Mouse (Mus musculus) CH12.LX (cell line): ENCODE data around the gene Fibcd1. TPM values are rescaled to one million over a fixed set of nuclear protein-coding genes. Genes with fewer than 3 reads are reported as not detected.

Experiments
- DNase-seq: peaks from one replicate; pipeline ENCODE4 v3.0.0-alpha.2; 2013; ENCODE audit errors: extremely low read depth
- H3K27ac ChIP-seq: 2 replicates; pipeline ENCODE4 v1.5.1; 2012; ENCODE audit warnings: low read depth, mild to moderate bottlenecking, control low read depth, moderate library complexity; ENCODE audit not compliant: insufficient read depth
- H3K27me3 ChIP-seq: replicated peaks from 2 replicates; pipeline ENCODE3; 2012; ENCODE audit warnings: inconsistent platforms
- H3K36me3 ChIP-seq, 2 experiments: replicated peaks in 1 of 2; 2 replicates each; pipeline versions ENCODE3 to v1.6.1; 2012; ENCODE audit warnings: inconsistent platforms in 1 of 2, low read length in 1 of 2, mild to moderate bottlenecking in 1 of 2, mixed read lengths in 1 of 2, moderate library complexity in 1 of 2; ENCODE audit not compliant: control insufficient read depth in 1 of 2, insufficient read depth in 1 of 2
- H3K4me1 ChIP-seq, 2 experiments: 2 replicates each; pipeline ENCODE4 v1.6.1; 2012; ENCODE audit warnings: inconsistent platforms in 1 of 2, moderate library complexity in 1 of 2; ENCODE audit not compliant: insufficient read depth in 2 of 2, control insufficient read depth in 1 of 2
- H3K4me2 ChIP-seq: 2 replicates; pipeline ENCODE4 v1.6.1; 2012; ENCODE audit warnings: low read depth, mild to moderate bottlenecking, control low read depth; ENCODE audit not compliant: poor library complexity, insufficient read depth, severe bottlenecking
- H3K4me3 ChIP-seq, 3 experiments: fragments of 150-350 bp in 1 of 3; sonication (generic) in 1 of 3; replicated peaks in 1 of 3; 2 replicates each; pipeline versions ENCODE3 to v1.5.1; 2011 to 2012; ENCODE audit warnings: low read depth in 2 of 3, low read length in 2 of 3, mild to moderate bottlenecking in 2 of 3, moderate library complexity in 2 of 3, control low read depth in 1 of 3, improper control_type of control experiment in 1 of 3, inconsistent platforms in 1 of 3, mixed read lengths in 1 of 3; ENCODE audit not compliant: poor library complexity in 1 of 3
- H3K79me2 ChIP-seq: replicated peaks from 2 replicates; pipeline ENCODE4 v1.6.1; 2012; ENCODE audit warnings: mild to moderate bottlenecking, moderate library complexity; ENCODE audit not compliant: control insufficient read depth, poor library complexity, insufficient read depth, severe bottlenecking; ENCODE audit errors: extremely low read depth
- H3K9ac ChIP-seq: 2 replicates; pipeline ENCODE4 v1.6.1; 2012; ENCODE audit warnings: low read depth, mild to moderate bottlenecking, control low read depth, moderate library complexity; ENCODE audit not compliant: insufficient read depth
- H3K9me3 ChIP-seq: replicated peaks from 2 replicates; pipeline ENCODE3; 2012; ENCODE audit warnings: low read length, inconsistent platforms, mixed read lengths
- CHD1 ChIP-seq: IDR thresholded peaks from 2 replicates; pipeline ENCODE4 v1.6.1; 2012; ENCODE audit warnings: low read depth, low read length, improper control_type of control experiment, inconsistent platforms
- CHD2 ChIP-seq: IDR thresholded peaks from 2 replicates; pipeline ENCODE4 v1.6.1; 2011; ENCODE audit warnings: low read length, improper control_type of control experiment
- CTCF ChIP-seq, 2 experiments: IDR thresholded peaks in 1 of 2; conservative IDR thresholded peaks in 1 of 2; 2 replicates each; pipeline ENCODE4 v1.5.1; 2011 to 2012; ENCODE audit warnings: low read depth in 2 of 2, low read length in 2 of 2, improper control_type of control experiment in 1 of 2, inconsistent platforms in 1 of 2, mild to moderate bottlenecking in 1 of 2, moderate library complexity in 1 of 2
- E2F4 ChIP-seq: IDR thresholded peaks from 2 replicates; pipeline ENCODE4 v1.6.1; 2011; ENCODE audit warnings: low read depth, low read length, improper control_type of control experiment; ENCODE audit not compliant: insufficient replicate concordance
- ELF1 ChIP-seq: IDR thresholded peaks from 2 replicates; pipeline ENCODE4 v1.6.1; 2014; ENCODE audit warnings: low read depth, mild to moderate bottlenecking, inconsistent platforms, low read length, improper control_type of control experiment
- EP300 ChIP-seq: IDR thresholded peaks from 2 replicates; pipeline ENCODE4 v1.6.1; 2011; ENCODE audit warnings: low read length, improper control_type of control experiment
- ETS1 ChIP-seq: conservative IDR thresholded peaks from 2 replicates; pipeline ENCODE4 v1.6.1; 2012; ENCODE audit warnings: low read depth, mild to moderate bottlenecking, inconsistent platforms, low read length, improper control_type of control experiment, moderate library complexity
- GABPA ChIP-seq: IDR thresholded peaks from 2 replicates; pipeline ENCODE4 v1.6.1; 2012; ENCODE audit warnings: low read depth, low read length, improper control_type of control experiment, inconsistent platforms; ENCODE audit not compliant: insufficient replicate concordance
- HCFC1 ChIP-seq: IDR thresholded peaks from 2 replicates; pipeline ENCODE4 v1.6.1; 2012; ENCODE audit warnings: low read depth, mild to moderate bottlenecking, inconsistent platforms, low read length, improper control_type of control experiment
- JUN ChIP-seq: IDR thresholded peaks from 2 replicates; pipeline ENCODE4 v1.6.1; 2011; ENCODE audit warnings: low read depth, mild to moderate bottlenecking, low read length, improper control_type of control experiment, moderate library complexity; ENCODE audit not compliant: insufficient read depth
- JUND ChIP-seq: conservative IDR thresholded peaks from 2 replicates; pipeline ENCODE4 v1.6.1; 2011; ENCODE audit warnings: low read depth, low read length, improper control_type of control experiment
- KAT2A ChIP-seq: IDR thresholded peaks from 2 replicates; pipeline ENCODE4 v1.6.1; 2012; ENCODE audit warnings: low read length, improper control_type of control experiment, inconsistent platforms; ENCODE audit not compliant: insufficient replicate concordance
- MAX ChIP-seq: IDR thresholded peaks from 2 replicates; pipeline ENCODE4 v1.6.1; 2011; ENCODE audit warnings: low read length, improper control_type of control experiment
- MAZ ChIP-seq: IDR thresholded peaks from 2 replicates; pipeline ENCODE4 v1.6.1; 2012; ENCODE audit warnings: low read depth, mild to moderate bottlenecking, inconsistent platforms, low read length, improper control_type of control experiment, moderate library complexity
- MYC ChIP-seq: IDR thresholded peaks from 2 replicates; pipeline ENCODE4 v1.6.1; 2011; ENCODE audit warnings: low read depth, mild to moderate bottlenecking, improper control_type of control experiment, low read length
- NRF1 ChIP-seq: IDR thresholded peaks from 2 replicates; pipeline ENCODE4 v1.6.1; 2014; ENCODE audit warnings: low read depth, mild to moderate bottlenecking, inconsistent platforms, low read length, improper control_type of control experiment, moderate library complexity
- PAX5 ChIP-seq: IDR thresholded peaks from 2 replicates; pipeline ENCODE4 v1.6.1; 2012; ENCODE audit warnings: low read length, inconsistent platforms, mixed read lengths
- POLR2A ChIP-seq: IDR thresholded peaks from 2 replicates; pipeline ENCODE4 v1.6.1; 2011; ENCODE audit warnings: low read depth, mild to moderate bottlenecking, improper control_type of control experiment, low read length
- RCOR1 ChIP-seq: conservative IDR thresholded peaks from 2 replicates; pipeline ENCODE4 v1.6.1; 2012; ENCODE audit warnings: low read depth, mild to moderate bottlenecking, inconsistent platforms, low read length, improper control_type of control experiment
- SIN3A ChIP-seq: IDR thresholded peaks from 2 replicates; pipeline ENCODE4 v1.6.1; 2012; ENCODE audit warnings: low read length, improper control_type of control experiment, inconsistent platforms
- SMC3 ChIP-seq: IDR thresholded peaks from 2 replicates; pipeline ENCODE4 v1.6.1; 2011; ENCODE audit warnings: low read depth, low read length, improper control_type of control experiment
- TCF12 ChIP-seq: IDR thresholded peaks from 2 replicates; pipeline ENCODE4 v1.6.1; 2014; ENCODE audit warnings: low read depth, mild to moderate bottlenecking, inconsistent platforms, low read length, improper control_type of control experiment
- USF2 ChIP-seq: conservative IDR thresholded peaks from 2 replicates; pipeline ENCODE4 v1.6.1; 2011; ENCODE audit warnings: low read depth, low read length, improper control_type of control experiment
- ZC3H11A ChIP-seq: IDR thresholded peaks from 2 replicates; pipeline ENCODE4 v1.6.1; 2012; ENCODE audit warnings: low read depth, mild to moderate bottlenecking, inconsistent platforms, low read length, improper control_type of control experiment
- ZKSCAN1 ChIP-seq: IDR thresholded peaks from 2 replicates; pipeline ENCODE4 v1.6.1; 2012; ENCODE audit warnings: low read depth, inconsistent platforms, low read length, improper control_type of control experiment, borderline replicate concordance
- ZMIZ1 ChIP-seq: IDR thresholded peaks from 2 replicates; pipeline ENCODE4 v1.6.1; 2012; ENCODE audit warnings: low read depth, mild to moderate bottlenecking, inconsistent platforms, low read length, improper control_type of control experiment
- dilution Hi-C: fragments of 300-500 bp; cut with MboI; formaldehyde crosslinking; loops from 2 replicates; pipeline ENCODE4 v1.14.3; 2020; ENCODE audit warnings: low sequenced_read_pairs; ENCODE audit not compliant: extremely low pct_unique_long_range_greater_than_20kb, extremely low pct_ligation_motif_present
- in situ Hi-C: fragments of 300-500 bp; cut with MboI; formaldehyde crosslinking; loops from 3 replicates; pipeline ENCODE4 v1.14.3; 2019; ENCODE audit warnings: low sequenced_read_pairs, low pct_ligation_motif_present, low pct_unique_long_range_greater_than_20kb, mixed read lengths
- polyA plus RNA-seq: library from polyadenylated mRNA; unstranded; fragments of >175 nt; gene quantifications from 2 replicates; pipeline ENCODE4 v1.2.1, GENCODE M21; 2012; ENCODE audit warnings: low read depth; ENCODE audit not compliant: insufficient read length
- total RNA-seq, 2 experiments: library from RNA; depleted of rRNA; stranded (reverse); fragments of 300-350 nt in 1 of 2; fragments of >200 nt in 1 of 2; gene quantifications; 2 replicates each; pipeline ENCODE4 v1.2.3; 2012 to 2014

The Fibcd1 gene
- total and polyA plus RNA-seq, 3 experiments, result 0.04 to 0.15 (median 0.09) TPM

DNA sequence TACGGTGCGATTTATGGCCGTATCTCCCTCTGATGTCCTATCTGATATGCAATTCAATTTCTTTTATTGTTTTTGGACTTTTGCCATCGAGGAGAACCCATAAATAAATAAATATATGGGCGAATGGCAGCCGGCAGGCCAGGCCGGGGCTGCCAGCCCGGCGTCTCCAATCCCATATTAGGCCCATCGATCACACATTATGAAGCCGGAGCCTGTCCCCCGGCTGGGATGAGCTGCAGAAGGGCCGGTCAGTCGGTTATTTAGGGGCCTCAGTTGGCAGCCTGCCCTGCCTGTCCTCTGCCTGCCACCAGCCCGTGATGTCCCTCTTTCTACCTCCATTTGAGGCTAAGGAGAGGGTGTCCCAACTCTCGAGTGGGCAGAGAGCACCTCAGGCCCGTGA, 32.8 kb upstream of the Fibcd1 start:
- Histone ChIP-seq H3K36me3 (no peaks in the 10 kb centered on the region), H3K4me2 (no peak overlapping the region), H3K4me3 (no peak overlapping the region), H3K79me2 (no peaks in the 10 kb centered on the region), H3K27me3 (peaks cover 73% of the 10 kb centered on the region), H3K9me3 (no peaks in the 10 kb centered on the region), H3K4me1 (peaks cover 10 to 21% of the 10 kb centered on the region in 2 experiments), H3K9ac (no peak overlapping the region), H3K27ac (no peak overlapping the region)
- no peak for TF ChIP-seq E2F4
- no peak for TF ChIP-seq USF2
- TF ChIP-seq MAZ, result no peak
- TF ChIP-seq GABPA, result no peak
- TF ChIP-seq ETS1, result no peak
- TF ChIP-seq HCFC1, result no peak
- TF ChIP-seq SMC3, result no peak
- no peak for TF ChIP-seq CHD2
- no peak for TF ChIP-seq JUND
- TF ChIP-seq KAT2A, result no peak
- no peak for TF ChIP-seq EP300
- no peak for TF ChIP-seq CTCF (conservative IDR thresholded peaks at IDR 0.05 in 1 of 2, IDR thresholded peaks at IDR 0.05 in 1 of 2; ENCODE audit: low read depth in 2 of 2, low read length in 2 of 2)
- TF ChIP-seq MYC, result no peak
- no peak for TF ChIP-seq NRF1
- no peak for TF ChIP-seq ELF1
- TF ChIP-seq ZC3H11A, result no peak
- TF ChIP-seq PAX5, result no peak
- dilution Hi-C loops, result no loop called here
- in situ Hi-C loops, result no loop called here
- no peak for DNase-seq

- Histone ChIP-seq H3K4me2 (no peak overlapping the region), H3K27ac (no peak overlapping the region), H3K36me3 (no peaks in the 10 kb centered on the region), H3K79me2 (no peaks in the 10 kb centered on the region), H3K27me3 (peaks cover 64% of the 10 kb centered on the region), H3K9ac (no peak overlapping the region), H3K4me3 (no peak overlapping the region), H3K4me1 (peaks cover 8 to 18% of the 10 kb centered on the region in 2 experiments), H3K9me3 (peaks cover 8% of the 10 kb centered on the region)
- dilution Hi-C loops, result no loop called here
- in situ Hi-C loops, result no loop called here
- no peak for DNase-seq
- no peak for TF ChIP-seq ZC3H11A
- TF ChIP-seq ZMIZ1, result no peak
- TF ChIP-seq RCOR1, result no peak
- no peak for TF ChIP-seq CHD2
- no peak for TF ChIP-seq SIN3A
- no peak for TF ChIP-seq POLR2A
- no peak for TF ChIP-seq CTCF (conservative IDR thresholded peaks at IDR 0.05 in 1 of 2, IDR thresholded peaks at IDR 0.05 in 1 of 2; ENCODE audit: low read depth in 2 of 2, low read length in 2 of 2)
- no peak for TF ChIP-seq MYC
- no peak for TF ChIP-seq TCF12
- TF ChIP-seq ZKSCAN1, result no peak
- no peak for TF ChIP-seq JUN
- TF ChIP-seq CHD1, result no peak
- TF ChIP-seq JUND, result no peak
- TF ChIP-seq MAX, result no peak
Observed at GRCm38 (mm10) chr2:31876446-31876845, 30.6 kb upstream of the Fibcd1 start.
